Mouse (Mus musculus) forebrain, embryonic 16.5 days (tissue): ENCODE measurements around the gene Tigit. TPM values are rescaled to one million over a fixed set of nuclear protein-coding genes. Genes with fewer than 3 reads are reported as not detected.

Experiments used
- microRNA counts: library from miRNA; unstranded; fragments of <30 nt; microRNA quantifications from one replicate; lab custom pipeline; 2016
- microRNA-seq: library from miRNA; unstranded; fragments of <30 nt; microRNA quantifications from one replicate; pipeline ENCODE4, GENCODE M21; 2017
- polyA plus RNA-seq: library from polyadenylated mRNA; unstranded; fragments of >200 nt; fragmentation: Nextera tagmentation; extraction: Ambion mirVana; gene quantifications from 2 replicates; pipeline ENCODE4 v1.2.1, GENCODE M21; 2015

Gene Tigit
- polyA plus RNA-seq, 1 experiment from 2014 or later, result not detected

MicroRNAs encoded within 50 kb of the gene (microRNA counts, 519-probe panel; counts per million panel counts)
- microRNA mmu-miR-568 (lab: Ali Mortazavi, UCI), result not detected

Small RNA genes within 50 kb of the gene (microRNA-seq; reads per million reads assigned to microRNA genes)
- not detected for gene Mir568

Other genes with a start within 250 kb of the Tigit start
- not detected in 2 replicates for gene Drd3, start 89.9 kb upstream of the Tigit start, polyA plus RNA-seq
- gene Ccdc191, start 225.7 kb upstream of the Tigit start, polyA plus RNA-seq, result 8.3 and 9.3 TPM in 2 replicates